Mouse (Mus musculus) adrenal gland, adult (tissue): Measurements from ENCODE around the gene Olfr769.
"Not testable (repeated sequence)": the region's sequence is repeated elsewhere in the genome, so short reads cannot be mapped to it uniquely, and the experiment has no call there.

ENCODE experiments used
- DNase-seq, 2 experiments: peaks; one replicate each; pipeline ENCODE4 v3.0.0; 2022 to 2023; ENCODE audit warnings: low spot score in 1 of 2; ENCODE audit not compliant: inconsistent age in 2 of 2

The Olfr769 gene

DNA sequence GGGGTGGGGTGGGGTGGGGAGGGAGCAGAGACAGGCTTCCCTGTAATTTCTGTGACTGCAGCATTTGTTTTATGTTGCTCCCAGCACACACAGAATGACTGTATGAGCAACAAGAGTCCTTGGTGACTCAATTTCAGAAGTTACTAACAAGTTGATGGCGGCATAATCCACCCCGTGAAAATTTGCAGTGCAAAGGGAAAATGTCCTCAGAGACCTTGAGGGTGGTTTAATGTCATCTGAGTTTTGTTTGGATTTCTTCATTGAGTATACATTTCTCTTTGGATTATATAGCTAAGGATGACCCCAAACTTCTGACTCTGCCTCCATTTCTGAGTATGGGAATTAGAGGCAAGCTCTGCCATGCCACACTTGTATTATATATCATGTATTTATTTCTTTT, at the start of gene Olfr769:
Gene Olfr769 (minus strand): TSS at position 101 of the 400 bp plus-strand sequence.
- peak; percentile 13 to 58 for DNase-seq

DNA sequence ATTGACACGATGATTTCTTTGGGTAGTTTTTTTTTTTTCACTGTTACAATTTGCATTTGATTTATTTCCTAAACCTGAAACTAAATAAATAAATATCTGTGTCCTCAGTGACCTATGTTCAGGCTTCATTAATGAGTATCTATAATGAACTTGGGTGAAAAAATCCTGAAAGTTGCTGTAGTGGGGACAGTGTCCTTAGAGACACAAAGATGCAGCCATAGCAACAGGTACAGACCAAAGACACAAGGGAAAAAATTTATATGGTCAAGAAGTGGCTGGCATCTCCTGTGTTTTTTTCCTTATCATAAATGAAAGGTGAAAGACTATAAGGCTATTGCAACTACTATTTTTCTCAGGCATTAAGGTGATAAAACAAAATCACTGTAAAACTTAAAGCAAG, 47.0 kb upstream of the Olfr769 start, which contains the start of gene Olfr771:
Gene Olfr771 (minus strand): TSS at position 101 of the 400 bp plus-strand sequence.
- DNase-seq, result no peak

DNA sequence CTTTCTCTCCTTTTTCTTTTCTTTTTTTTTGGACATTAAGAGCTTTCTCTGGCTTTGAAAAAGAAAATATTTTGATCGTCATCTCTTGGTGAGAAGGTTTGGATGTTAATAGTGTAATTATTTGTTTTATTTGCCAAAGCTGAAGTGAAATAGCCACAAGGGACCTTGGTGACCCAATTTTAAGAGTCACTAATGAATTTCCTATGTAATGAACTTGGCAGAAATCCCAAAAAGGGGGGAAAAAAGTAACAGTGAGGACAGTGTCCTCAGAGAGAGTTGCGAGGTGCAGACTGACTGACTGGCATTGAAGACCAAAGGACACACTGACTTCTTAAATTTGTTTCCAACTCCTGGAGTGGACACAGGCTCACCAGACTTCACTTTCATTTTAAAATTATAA, 21.2 kb upstream of the Olfr769 start, which contains the start of gene Olfr770:
Gene Olfr770 (minus strand): TSS at position 101 of the 400 bp plus-strand sequence.
- no peak for DNase-seq

DNA sequence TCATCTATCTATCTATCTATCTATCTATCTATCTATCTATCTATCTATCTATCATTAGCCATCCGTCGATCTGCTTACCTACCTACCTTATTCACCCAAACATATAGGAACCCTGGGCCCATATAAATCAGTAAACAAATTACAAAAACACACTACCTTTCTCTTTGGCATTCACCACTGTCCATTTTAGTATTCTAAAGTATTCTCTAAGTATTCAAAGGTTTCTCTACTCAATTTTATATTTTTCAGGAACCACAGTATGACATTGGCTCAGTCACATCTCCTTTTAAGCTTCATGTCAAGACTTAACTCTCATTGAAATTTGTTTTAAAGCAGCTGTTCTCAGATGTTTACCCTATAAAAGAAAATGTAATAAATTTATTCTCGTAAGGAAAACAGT, 2.5 kb downstream of the Olfr769 start:
- no peak for DNase-seq

DNA sequence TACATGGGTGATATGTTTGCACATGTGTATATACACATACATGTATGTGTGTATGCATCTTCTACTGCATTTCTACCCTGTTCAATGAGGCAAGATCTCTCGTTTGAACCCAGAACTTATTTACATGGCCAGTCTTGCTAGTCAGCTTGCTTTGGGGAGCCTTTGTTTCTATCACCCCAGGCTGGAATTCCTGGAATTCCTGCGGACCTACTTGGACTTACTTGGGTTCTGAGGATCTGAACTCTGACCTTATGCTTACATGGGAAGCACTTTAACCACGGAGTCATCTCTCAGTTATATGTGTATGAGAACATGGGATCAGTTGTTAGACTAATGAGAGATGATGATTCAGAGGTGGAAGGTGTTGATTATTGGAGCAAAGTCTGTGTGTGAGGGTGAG, 16.4 kb downstream of the Olfr769 start:
- DNase-seq, result no peak

DNA sequence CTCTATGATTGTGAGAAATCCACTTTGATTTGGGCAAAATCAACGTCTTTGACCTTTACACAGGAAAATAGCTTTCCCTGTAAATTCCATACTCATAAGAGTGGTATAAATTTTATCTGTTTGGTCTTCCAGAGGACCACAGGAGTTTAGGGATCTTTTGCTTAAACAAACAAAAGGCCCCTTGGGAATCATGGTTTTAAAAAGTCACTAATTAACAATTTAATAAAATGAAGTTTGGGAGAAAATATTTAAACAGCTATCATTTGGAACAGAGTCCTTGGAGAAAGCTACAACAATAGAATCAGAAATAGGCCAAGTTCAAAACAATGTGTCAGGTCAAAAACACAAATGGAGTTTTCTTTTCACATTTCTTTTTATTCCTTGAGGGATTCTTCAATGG, 18.4 kb downstream of the Olfr769 start, which contains the start of gene Olfr768:
Gene Olfr768 (minus strand): TSS at position 101 of the 400 bp plus-strand sequence.
- DNase-seq, result no peak

DNA sequence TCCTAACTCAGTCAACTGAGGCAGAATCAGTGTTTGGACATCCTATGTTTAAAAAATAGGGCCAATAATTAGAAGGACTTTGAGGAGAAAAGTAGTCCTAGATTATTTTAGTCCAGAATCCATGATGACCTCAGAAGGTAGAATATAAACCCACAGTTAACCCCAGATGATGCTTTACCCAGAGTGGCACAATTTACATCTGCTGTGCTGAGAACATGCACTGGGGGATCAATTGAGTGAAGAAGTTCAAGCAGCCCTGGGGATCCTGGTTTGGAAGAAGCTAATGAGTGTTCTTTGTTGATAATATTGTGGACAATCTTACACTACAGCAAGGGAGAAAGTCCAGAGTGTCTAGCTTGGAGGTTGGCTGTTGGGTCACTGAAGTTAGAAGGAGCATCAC, 34.9 kb downstream of the Olfr769 start, which contains the start of gene Olfr767:
Gene Olfr767 (minus strand): TSS at position 101 of the 400 bp plus-strand sequence.
- not testable (repeated sequence) for DNase-seq

DNA sequence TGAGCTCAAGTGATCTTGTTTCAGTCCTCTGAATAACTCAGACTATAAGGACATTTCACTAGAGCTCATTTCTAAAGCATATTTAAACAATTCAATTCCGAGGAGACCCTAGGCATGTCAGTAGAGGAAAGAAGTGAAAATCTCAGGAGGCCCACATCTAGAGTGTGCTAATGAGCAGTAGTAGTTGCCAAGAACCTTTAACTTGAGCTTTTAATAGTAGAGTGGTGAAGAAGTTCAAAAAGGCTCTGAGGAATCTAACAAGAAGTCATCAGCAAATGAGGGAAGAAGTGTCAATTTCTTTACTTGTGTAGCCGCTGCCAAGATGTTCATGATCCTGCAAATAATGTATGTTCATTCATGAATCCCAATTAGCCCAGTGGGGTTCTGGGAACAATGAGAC, 48.8 kb downstream of the Olfr769 start, which contains the start of gene Olfr766-ps1:
Gene Olfr766-ps1 (minus strand): TSS at position 101 of the 400 bp plus-strand sequence.
- no peak for DNase-seq
